Mouse (Mus musculus) kidney, postnatal 14 days (tissue): ENCODE results near the gene Olfr527.

Experiments
- DNase-seq: peaks from one replicate; pipeline ENCODE4 v3.0.0; 2022; ENCODE audit warnings: mixed read lengths

Gene Olfr527

DNA sequence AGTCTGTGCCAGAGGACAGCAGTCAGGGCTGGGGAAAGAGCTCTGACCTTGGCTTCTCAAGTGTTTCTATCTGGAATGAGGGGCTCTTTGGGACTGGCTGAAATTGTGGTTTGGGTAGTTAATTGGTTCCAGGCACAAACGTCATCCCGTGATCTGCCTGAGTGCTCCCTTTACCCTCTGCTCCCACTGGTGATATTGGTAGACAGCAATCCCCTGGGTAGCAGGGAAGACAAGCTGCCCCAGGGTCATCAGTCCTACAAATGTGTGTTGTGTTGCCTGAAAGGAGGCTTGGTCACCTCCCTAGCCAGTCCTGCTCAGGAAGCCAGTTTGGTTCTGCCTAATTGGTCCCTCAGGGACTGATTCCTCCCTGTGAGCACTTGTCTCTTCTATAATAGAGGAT, at the start of gene Olfr527:
TSS of gene Olfr527 (plus strand) at position 301 of the 400 bp plus-strand sequence.
- no peak for DNase-seq

DNA sequence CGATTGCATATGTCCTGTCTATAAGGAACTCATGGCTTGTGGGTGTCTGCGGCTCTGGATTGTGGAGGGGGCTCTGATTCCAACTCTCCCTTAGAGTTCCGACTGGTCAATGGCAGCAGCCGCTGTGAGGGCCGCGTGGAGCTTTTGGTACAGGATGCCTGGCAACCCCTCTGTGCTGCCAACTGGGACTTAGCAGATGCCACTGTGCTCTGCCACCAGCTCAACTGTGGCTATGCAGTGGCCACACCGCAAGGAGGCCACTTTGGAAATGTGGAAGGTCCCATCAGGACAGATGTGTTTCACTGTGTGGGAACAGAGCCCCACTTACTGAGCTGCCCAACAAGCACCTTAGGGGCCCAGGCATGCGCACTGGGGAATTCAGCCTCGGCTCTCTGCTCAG, 38.1 kb upstream of the Olfr527 start:
- no peak for DNase-seq

DNA sequence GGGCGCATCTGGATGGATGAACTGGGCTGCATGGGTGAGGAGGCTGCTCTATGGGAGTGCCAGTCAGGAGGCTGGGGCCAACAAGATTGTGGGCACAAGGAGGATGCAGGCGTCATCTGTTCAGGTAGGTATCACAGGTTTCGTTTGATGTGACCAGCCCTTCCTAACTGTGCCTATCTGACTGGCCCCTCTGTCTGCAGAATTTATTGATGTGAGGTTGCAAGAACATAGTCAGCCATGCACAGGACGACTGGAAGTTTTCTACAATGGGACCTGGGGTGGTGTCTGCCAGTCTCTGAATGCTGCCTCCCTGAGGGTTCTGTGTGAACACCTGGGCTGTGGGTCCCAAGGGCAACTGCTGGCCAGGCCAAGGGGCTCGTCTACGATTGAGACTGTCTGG, 36.9 kb upstream of the Olfr527 start:
- no peak for DNase-seq

DNA sequence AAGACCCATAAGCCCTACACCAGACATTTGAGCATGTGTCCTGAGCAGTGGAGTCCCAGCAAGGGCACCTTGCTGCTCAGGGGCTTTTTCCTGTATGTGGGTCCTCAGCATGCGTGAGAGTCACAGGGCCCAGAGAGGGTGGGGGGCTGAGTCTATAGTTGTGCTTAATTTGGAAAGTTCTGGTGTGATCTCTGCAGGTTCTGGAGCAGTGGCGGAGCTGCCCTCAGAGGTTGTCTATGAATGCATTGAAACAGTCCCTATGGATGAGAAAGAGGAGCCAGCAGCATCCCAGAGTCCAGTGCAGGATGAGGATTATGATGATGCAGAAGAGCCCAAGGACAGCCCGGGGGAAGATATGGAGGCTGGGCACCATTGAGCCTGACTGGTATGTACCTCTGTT, 34.4 kb upstream of the Olfr527 start:
- no peak for DNase-seq

DNA sequence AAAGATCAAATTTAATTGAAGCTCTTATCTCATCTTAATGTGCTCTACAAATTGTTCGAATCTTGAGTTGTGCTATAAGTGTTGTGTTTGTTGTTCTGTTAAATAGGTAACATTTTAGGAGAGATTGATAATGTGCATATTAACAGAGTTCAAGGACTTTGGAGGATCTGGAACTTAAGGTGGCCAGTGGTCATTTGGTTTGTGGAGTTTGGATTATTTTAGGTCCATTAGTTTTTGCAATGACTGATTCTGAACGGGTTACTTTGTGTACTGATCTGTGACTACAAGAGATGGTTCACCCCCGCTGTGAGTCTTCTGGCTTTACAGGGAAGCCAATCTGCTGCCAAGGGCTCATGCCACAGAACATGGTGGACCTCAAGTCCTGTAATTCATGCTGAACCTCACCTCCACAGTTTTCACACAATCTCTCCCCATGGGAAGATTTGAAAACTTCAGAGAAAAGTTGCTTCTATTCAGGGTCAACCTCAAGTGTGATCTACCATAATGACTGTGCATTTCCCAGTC, 13.9 kb upstream of the Olfr527 start:
- DNase-seq = no peak

DNA sequence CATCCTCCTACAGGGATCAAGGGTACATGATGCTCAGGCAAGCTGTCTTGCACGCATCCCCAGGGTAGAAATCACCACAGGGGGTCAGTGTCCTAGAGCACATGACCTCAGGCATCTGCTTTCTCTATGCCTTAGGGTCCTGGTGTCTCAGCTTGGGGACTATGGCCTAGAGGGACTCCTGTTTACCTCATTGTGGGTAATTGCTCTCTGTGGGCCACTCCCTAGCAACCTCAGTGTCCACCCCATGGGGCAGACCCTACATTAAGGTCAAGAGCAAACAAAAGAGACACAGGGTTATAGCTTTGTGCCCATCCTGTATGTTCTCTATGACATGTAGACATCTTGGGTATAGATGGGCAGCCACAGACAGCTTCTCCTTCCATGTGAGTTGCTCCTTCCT, 13.3 kb upstream of the Olfr527 start, which contains the start of gene Olfr525:
TSS of gene Olfr525 (plus strand) at position 301 of the 400 bp plus-strand sequence.
- no peak for DNase-seq

DNA sequence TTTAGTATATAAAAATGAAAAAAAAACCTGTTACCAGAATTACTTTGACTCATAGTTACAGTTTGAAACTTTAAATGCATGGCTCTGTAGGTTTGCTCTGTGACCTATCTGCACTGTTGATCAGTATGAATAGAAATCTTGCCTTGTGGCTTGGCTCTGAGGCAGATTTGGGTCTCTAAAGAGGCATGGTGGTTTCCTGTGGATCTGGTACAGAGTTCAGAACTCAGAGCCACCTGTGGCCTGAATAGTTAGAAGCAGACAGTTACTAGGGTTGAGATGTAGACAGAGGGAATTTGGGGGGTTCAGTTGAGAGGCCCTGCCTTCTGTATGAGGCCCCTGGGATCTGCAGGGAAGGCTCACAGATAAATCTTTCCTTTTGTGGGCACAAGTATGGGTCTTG, 12.7 kb upstream of the Olfr527 start:
- DNase-seq = no peak

DNA sequence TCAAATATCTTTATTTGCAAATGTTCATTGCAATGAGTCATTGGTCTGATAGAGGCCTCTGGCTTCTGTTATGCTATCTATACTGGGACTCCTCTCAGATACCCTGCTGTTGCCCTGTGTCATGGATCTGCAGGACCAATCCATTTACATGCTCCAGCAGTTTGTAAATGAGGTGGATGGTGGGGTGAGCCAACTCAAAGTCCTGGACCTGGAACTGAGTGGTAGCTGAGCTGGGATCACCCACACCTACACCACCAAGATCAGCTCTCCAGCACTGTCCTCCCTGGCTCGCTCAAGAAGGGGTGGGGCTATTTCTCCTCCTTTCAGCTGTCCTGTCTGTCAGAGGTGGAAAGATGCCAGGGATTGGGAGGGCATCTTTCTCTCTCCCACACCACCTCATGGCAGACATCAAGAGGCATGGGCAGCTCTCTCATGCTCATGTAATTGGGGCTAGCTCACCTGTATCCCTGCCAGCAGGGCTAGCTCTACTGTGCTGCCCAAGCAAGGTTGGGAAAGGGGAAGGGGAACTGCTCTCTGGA, 4.0 kb upstream of the Olfr527 start:
- DNase-seq = no peak

DNA sequence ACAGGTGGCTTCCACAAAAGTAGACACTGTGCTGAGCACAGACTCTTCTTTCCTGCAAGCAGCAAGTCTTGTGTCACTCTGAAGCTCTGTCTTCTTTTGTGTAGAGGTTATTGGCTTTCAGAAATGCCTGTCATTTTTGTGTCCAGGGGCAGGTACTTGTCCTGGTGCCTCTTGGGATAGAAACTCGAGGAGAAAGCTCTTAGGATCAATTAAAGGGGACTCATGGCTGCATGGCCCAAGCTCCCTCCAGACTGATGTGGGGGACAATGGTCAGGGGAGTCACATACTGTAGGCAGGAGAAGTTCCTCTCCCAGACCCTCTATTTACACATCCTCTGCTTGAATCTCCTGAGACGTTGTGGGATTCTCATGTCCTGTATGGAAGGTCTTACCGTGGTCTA, 27.8 kb downstream of the Olfr527 start, which contains the start of gene Olfr60:
TSS of gene Olfr60 (minus strand) at position 101 of the 400 bp plus-strand sequence.
- no peak for DNase-seq

DNA sequence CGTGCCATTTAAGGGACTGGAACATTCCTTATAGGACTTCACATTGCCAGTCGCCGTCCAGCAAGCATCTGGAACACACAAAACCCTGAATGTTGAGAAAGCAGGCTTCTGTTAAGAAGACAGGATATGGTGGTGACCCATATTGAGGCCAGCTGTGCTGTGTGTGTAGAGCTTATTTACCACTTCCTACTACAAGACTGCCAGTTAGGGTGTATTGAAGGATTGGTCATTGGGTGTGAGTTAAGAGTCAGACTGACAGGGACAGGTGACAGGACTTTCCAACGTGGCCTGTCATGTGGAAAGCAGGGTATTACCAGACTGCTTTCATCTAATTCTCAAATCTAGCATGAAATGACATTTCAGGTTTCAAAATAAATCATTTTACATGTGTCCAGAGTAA, 40.5 kb downstream of the Olfr527 start:
- DNase-seq = no peak

DNA sequence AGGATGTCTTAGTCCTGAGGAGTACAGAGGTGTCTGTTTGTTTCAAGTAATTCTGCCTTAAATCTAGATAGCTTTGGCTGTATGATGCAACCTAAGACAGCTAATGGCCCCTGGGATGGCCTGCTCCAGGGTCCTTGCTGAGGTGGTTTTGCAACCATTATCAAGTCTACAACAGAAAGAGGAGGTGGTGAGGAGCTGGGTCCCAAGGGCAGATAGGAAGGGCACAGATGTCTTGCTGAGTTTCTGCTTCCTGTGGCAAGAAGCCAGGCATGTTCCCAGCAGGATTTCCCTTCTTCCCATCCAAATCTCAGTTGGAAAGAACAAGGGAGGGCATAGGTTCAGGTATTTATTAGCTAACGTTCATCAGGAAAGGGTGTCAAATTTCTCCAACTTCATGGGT, 42.4 kb downstream of the Olfr527 start, which contains the start of gene Olfr530:
TSS of gene Olfr530 (minus strand) at position 101 of the 400 bp plus-strand sequence.
- no peak for DNase-seq

DNA sequence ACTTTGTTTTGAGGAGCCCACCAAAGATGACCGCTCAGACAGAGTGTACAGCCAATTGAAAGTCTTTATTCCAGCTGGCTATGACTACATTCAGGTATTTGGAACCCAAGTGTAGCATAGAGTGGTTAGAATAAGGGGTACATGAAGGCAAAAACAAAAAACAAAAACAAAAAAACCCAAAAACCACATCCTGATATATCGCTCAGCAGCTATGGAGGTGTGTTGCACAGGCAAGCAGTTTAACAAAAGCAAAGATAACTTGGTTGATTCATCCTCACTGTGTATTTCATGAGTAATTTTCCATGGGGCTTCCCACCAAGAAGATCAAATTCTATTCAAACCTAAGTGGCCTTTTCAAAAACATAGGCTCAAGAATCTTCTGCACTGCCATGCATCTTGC, 43.1 kb downstream of the Olfr527 start:
- no peak for DNase-seq
